Mouse (Mus musculus) gastrocnemius, postnatal 36 days (tissue): ENCODE measurements around the gene Sult2a6. TPM values are rescaled to one million over a fixed set of nuclear protein-coding genes. Genes with fewer than 3 reads are reported as not detected.

ENCODE experiments used
- DNase-seq, 2 experiments: peaks; one replicate each; pipeline ENCODE4 v3.0.0; 2022
- intact Hi-C: fragments of 180-260 bp; cut with DNase I; formaldehyde crosslinking; loops from one replicate; pipeline ENCODE4 v1.15.1; 2025
- long read RNA-seq, 2 experiments: library from polyadenylated mRNA; stranded (forward); transcript quantifications; one replicate each; pipeline ENCODE4 v2.0.0; 2021
- total RNA-seq, 2 experiments: library from RNA; stranded (reverse); gene quantifications; 2 replicates each; pipeline ENCODE4 v1.2.3; 2021

The Sult2a6 gene
- total RNA-seq = not detected
- long read RNA-seq, experiment 1 = 0 reads
- long read RNA-seq, experiment 2 = 0 reads

DNA sequence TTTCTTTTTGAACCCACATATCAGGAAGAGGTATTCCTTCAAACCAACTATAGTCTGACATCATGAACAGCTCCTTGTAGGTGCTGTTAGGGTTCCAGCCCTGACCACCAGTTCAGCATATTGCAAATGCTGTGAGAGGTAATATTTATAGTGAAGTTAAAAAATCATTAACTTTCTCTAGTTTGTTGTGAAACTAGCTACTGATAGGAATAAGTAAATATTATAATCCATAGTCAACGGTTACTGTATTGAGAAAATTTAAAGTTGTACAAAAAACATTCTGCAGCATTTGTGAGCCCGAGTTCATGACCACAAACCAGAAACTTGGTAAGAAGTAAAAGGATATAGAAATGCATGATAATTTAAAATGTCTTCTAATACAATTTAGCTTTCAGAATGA lies at the start of gene Sult2a6:
Gene Sult2a6 (minus strand): TSS at position 101 of the 400 bp plus-strand sequence.
- intact Hi-C loops = no loop called here
- DNase-seq = no peak

DNA sequence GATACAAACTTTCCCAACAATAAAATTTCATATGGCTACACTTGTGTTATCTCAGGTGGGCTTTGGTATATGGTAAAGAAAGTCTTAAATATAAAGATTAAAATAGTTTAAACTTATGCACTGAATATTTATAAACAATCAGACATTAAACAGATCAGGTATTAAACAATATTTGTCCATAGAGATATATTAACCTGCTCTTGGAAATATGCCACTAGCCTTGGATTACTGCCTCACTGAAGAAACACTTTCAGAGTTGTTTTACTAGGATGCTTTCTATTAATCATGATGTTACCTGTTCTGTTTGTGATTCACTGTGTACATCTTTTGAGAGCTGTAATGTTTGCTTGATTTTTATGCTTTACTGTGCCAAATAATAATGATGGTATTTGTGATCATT lies 39.4 kb downstream of the Sult2a6 start:
- DNase-seq = no peak

DNA sequence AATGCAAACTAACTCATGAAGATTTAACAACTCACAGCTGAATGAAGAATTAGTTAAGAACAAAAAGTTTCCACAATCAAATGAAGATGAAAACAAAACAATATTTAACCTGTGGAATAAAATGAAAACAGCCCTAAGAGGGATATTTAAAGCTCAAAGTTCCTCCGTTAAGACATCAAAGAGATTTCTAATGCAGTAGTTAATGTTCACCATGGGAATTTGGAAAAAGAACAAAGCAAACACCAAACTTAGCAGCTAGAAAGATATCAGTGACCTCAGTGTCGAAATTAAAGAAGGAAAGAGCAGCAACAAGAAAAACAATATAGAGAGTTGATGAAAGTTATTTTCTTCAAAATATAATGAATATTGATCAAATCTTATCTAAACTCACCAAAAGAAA lies 51.3 kb downstream of the Sult2a6 start:
- intact Hi-C loops = no loop called here
- no peak for DNase-seq

More for the DNA sequence above, 39.4 kb downstream of the Sult2a6 start:
- intact Hi-C loops = no loop called here

DNA sequence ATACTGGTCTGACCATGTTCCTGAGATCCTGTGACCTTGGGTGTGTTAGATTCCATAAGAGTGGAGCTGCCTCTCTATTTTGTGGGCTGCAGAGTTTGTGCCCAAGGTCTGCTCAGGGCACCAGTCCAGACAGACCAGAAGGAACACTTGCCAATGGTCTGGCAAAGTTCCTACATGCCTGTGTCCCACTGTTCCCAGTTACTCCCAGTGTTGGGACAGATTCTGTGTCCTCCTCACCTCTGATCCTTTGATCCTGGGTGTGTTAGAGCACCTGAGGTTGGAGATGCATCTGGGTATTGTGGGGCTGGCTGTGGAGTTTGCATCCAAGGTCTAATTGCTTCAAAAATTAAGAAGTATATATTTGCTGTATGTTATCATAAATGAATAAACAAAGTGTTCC lies 52.2 kb downstream of the Sult2a6 start:
- DNase-seq = no peak
- intact Hi-C loops = no loop called here

Other genes starting within 250 kb of the Sult2a6 start
- not detected for gene Sult2a3, start 131.8 kb downstream of the Sult2a6 start, total RNA-seq
- not detected for gene Obox8, start 78.7 kb upstream of the Sult2a6 start, total RNA-seq
- not detected for gene Sult2a8, start 191.9 kb upstream of the Sult2a6 start, total RNA-seq
- not detected for gene Sult2a7, start 239.4 kb upstream of the Sult2a6 start, total RNA-seq